Mouse (Mus musculus) lung, postnatal 4 days (tissue): ENCODE measurements at regions not wholly inside any gene's neighbourhood (a gene's known extent, or its start where the extent isn't known, plus 50 kb on each side); places are given as distances from the start of the nearest gene placed in this dataset.

Experiments
- DNase-seq, 2 experiments: peaks; one replicate each; pipeline ENCODE4 v3.0.0; 2021

DNA sequence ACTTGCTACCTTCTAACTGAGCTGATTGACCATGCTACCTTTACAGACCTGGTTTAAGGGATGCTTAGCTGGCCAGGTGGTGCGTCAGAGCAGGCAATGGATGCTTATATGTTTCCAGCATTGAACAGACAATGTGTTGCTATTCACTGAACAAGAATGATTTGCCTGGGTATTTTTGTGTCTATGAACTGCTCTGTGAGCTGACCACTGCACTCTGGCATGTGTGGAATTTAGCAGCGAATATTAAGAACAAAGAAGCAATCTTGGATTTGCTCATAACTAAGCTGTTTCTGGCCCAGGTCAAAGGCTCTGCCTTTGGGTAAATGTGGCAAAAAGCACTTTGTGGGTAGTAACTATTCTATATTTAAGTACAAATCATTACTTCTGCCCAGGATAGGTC lies 58.3 kb upstream of the Ccdc39 start:
- DNase-seq, result no peak

DNA sequence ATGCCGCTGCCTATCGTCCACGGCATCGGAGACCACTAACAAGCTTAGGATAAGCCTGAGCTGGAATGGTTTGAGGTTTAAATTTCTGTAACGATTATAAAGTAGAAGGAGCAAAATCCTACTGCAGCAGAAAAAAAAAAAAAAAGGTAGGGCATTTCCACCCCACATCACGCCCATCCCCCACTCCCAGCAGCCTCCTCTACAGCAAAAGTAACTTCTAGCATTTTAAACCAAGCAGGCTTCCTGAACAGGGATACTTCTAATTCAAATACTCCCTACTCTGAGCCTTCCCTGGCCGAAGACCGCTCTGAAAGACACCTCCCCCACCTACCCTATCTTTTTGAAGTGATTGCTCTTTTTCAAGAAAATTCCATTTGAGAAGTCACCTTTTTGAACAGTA lies 59.2 kb upstream of the Ccdc39 start:
- DNase-seq, result no peak

DNA sequence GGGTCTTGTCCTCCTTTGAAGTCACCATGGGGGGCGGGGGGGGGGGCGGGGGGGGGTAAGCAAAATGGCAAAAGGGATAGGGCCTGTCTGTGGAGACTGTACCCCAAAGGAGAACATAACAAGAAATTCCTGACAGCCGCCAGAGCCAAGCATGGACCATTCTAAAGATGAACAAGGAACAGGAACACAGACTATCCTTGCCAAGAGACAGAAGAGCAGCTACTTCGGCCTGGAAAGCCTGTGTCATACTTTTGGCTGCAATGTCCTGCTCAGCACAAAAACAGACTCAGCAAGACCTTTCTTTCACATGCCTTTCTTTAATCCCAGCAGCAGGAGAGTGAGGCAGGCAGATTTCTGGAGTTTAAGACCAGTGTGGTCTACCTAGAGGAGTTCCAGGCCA lies 59.7 kb upstream of the Ccdc39 start:
- DNase-seq, result no peak

DNA sequence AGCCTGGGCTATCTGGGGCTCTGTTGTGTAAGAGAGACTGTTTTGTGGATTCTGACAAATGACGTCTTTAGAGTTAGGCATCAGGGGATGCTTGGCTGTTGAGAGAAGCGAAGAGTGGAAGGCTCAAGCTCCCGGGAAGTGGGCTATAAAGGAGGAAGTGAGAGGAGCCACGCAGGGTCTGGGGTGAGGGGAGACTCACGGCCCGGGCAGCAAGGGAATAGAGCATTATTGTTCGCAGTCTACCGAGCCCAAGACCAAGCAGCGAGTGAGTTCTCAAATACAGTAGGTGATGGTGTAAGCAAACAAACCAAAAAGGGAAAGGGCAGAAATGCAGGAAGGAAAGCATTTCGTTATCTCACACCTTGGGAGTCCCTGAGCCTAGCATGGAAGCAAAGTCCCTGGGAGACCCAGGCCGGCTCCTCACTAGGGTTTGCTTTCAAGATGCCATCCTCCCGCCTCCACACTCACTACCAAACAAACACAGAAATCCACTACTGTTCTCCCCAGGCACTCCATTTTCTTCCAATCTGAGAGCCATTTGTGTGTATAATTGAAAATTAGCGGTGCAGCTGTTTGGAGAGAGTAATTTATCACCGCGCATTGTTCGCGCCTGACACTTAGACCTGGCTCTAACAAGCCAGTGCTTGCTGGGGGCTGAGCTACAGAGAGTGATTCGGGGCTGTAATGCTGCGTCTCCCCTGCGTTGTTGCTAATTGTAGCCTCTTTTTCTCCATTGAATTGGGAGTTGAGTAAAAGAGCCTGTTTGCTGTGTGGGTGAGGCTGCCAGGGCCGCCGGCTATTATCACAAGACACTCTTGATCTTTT lies 61.0 kb upstream of the Ccdc39 start:
- DNase-seq, result no peak

DNA sequence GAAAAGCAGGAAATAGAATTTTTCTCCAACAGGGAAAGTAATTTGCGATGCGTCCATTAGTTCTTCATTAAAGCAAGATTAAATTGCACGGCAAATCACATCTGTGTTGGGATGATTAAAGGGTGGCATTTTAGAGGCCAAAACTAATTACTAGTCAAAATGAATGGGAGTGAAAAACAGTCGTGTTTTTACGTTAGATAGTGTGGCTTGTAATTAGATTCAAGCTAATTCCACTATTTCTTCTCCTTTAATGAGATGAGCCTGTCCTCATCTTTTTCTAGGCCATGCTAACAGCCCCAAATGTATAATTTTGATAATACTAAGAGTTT lies 61.5 kb upstream of the Ccdc39 start:
- no peak for DNase-seq

DNA sequence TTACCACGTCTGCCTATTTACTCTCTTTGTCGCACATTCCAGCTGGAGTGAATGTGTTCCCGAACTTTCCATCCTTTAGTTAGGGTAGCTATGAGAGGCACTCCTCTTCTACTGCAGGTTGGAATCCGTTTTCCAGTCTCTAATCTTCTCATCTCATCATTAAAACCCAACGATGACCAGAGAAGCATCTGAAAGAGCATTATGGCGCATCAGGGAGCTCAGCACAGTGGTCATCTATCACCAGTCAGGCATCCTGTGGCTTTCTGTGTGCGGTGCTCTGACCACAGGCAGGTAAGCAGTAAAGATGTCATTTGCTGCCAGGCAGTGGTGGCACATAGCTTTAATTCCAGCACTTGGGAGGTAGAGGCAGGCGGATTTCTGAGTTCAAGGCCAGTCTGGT lies 63.0 kb upstream of the Ccdc39 start:
- DNase-seq, result no peak

DNA sequence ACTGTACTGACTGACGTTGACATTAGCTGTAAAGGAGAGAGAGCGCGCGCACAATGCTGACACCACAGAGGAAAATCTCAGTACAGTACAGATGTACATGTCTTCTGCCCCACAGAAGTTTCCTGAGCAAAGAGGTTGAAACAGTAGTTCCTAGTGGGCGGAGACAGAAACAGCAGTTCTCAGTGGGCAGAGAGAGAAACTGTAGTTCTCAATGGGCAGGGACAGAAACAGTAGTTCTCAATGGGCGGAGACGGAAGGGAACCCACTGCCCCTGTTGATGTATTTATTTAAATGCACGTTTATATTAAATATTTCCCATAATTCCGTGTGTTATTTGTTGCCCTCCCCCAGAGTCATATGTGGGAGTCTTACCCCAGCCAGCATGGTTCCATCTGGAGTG lies 67.4 kb upstream of the Ccdc39 start:
- DNase-seq, result no peak

DNA sequence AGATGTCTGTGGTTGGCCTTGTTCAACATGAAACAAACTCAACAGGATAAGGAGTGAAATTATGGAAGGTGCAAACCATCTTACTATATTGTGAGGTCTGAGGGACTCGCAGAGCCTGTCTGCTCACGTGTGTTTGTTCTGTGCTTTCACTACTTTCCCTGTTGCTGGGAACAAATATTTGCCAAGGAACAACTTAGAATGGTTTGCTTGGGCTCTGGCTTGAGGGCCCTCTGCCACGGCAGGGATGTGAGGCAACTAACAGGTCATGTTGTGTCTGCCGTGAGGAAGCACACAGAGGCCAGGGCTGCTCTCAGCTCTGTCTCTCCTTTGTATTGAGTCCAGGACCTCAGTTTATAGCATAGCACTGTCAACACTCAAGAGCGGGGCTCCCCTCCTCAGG lies 69.4 kb upstream of the Ccdc39 start:
- DNase-seq, result peak; percentile 19 to 55

DNA sequence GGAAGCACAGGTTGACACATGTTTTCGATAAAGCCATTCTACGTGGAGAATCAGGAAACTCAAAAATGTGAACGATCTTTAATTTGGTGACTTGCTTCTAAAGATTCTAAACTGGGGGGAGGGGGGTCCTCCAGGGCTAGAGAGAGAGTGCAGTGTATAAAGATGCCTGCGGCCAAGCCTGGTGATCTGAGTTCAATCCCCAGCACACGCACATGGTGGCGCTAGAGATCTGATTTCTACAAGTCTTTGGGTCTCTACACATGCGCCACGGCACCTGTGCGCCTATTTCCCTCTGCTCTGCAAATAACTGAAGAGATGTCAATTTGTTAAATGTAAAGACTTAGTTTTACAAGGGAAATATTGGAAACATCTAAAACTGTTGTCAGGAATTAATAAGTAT lies 70.3 kb upstream of the Ccdc39 start:
- no peak for DNase-seq

DNA sequence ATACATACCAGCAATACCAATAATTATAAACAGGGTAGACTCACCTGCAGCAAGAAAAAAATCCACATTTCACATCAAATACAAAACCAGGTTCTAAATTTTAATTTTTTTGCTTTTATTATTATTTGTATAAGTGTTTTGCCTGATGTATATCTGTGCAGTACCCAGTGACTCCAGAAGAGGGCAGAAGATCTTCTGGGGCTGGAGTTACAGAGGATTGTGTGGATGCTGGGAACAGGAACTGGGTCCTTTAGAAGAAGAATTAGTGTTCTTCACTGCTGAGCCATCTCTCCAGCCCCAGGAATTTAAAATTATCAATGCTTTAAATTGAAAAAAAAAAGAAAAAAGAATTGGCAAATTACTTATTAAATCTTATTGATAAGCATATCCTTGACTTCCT lies 71.7 kb upstream of the Ccdc39 start:
- no peak for DNase-seq

DNA sequence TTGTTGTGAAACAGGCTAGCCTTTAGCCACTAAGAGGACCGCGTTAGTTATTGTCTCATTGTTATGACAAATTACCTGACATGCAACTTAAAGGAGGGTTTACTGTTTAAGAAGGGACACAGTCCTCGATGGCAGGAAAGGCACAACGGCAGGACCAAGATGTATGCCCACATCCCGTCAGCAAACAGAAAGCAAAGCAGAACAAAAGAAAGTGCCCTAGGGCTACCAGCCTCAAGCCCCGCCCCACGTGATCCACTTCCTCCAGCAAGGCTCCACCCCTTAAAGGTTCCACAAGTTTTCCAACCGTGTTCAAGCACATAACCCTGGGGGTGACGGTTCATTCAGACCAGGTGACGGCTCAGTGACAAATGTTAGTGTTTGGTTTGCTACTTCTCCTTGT lies 72.2 kb upstream of the Ccdc39 start:
- no peak for DNase-seq

DNA sequence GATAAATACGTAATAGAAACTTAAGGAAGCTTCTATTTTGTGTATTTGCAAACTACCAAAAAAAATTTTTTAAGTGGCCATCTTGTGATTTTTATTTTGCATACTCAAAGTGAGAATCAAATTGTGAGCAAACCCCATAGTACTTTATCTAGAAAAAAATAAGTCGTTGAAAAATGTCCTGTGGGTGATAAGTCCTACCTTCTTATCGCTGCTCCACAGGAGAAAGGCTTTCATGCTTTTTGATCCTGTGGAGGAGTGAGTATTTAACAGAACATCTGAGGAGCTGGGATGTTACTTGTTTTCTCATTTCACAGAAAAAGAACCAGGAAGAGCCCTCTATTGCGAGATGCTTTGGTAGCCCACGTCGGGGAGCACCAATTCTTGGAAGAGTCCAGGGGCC lies 72.7 kb upstream of the Ccdc39 start:
- DNase-seq, result no peak

DNA sequence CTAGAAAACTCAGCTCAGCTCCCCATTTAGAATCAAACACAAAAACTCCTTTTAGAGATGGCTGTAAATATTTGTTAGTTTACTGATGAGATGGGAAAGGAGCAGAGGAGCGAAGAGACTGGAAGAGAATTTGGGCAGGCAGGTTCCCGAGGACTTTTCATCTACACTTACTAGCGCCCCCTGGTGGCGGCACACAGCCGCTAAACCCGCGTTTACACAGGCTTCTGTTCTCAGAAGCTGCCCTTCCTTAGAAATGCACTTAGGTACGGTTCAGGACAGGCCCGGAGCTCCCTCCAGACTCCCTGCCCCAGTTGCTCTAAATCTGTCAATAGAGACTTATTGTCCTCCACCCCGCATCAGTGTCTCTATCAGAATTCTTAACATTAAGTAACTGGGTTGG lies 74.7 kb upstream of the Ccdc39 start:
- peak; percentile 53 to 67 for DNase-seq

DNA sequence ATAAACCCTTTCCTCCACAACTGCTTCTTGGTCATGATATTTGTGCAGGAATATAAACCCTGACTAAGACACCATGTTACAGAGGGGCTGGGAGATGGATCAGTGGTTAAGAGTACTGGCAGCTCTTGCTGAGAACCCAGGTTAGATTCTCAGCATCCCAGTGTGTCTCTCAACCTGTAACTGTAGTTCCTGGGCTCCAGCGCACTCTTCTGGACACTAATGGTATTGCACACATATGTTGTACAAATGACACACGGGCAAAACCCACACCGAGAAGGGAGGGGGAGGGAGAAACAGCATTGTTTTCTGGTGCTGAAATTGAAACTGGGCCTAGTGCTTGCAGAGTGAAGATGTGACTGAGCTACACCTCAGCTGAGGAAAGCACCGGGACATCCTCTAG lies 81.0 kb upstream of the Ccdc39 start:
- no peak for DNase-seq

DNA sequence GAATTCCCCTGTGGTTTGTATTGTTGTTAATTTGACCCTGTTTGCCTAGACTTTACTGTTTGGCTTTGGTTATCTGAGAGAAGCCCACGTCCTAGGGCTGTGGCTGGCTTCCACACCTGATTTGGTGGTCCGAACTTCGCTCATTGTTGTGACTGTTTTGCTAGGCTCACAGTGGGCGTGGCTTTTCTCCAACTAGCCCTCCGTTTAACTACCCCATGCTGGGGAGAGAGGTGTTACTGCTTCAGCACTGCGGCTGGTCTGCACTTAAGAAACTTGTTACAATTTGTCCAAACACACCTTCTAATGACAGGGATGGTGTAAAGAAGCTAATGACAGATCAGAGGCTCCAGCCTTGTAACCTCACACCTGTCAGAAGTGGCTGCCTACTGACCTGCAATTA lies 64.7 kb upstream of the Fxr1 start:
- no peak for DNase-seq

DNA sequence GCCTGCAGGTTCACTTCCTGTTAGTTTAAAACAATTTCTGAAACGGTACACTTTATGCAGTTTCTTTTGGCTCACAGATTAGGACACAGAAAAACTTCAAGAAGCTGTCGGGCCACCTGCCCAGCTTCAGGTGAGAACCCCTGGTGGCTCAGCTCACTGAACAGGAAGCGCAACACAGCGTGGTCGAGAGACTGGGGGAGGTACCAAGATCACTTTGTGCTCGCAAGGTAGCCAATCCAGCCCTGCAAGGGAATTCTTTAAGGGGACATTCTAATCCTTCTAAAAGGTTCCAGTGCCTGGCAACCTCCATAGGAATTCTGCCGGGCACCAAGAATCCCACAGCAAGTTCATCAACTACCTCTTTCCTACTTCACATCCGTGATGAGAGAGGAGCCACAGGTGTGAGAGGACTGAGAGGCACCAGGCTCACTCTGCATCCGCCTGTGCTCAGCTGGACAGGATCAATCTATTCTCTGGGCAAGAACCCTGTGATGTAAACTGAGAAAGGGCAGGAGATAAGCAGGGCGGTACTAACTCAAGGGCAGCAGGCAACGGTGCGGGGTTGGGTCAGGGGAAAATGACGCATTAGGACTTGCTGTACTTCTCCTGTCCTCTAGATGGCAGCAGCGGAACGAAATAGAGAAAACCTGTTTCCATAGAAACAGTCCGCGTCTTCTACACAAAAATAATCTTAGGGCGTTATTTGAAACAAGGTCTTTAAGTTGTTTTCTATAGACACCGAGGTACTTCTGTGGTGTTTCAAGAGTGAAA lies 63.7 kb upstream of the Fxr1 start:
- peak; percentile 28 to 75 for DNase-seq

DNA sequence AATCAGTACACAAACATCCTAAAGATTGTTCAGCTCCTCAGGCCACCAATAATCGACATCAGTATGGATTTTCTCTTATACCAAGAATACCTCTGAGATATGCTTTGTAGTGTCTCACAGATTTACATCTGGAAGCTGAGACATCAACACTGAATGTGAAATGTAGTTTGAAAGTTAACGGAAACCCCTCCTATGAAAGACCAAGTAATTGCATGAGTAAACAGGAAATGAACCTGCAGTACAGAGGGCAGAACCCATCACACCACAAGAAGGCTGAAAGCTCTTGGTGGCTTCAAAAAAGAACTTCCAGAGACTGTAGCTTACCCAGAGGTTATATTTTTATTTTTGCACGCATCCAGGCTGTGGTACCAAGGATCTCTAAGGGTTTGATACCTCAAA lies 63.1 kb upstream of the Fxr1 start:
- DNase-seq, result no peak

DNA sequence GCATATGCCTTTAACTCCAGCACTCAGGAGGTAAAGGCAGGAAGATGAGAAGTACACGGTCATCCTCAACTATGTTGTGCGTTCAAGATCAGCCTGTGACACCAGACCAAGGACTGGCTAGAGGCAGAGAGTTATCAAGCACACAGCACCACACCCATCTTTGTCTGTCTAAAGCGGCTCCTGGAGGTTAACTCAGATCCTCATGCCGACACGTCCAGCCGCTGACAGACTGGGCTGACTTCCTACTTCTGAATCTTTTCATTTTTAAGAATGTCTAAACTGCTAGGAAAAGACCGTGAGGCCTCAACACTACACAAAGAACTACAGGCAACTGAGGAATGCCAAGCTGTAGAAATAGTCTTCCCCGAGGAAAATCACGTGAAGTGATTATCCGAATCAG lies 62.1 kb upstream of the Fxr1 start:
- DNase-seq, result no peak

DNA sequence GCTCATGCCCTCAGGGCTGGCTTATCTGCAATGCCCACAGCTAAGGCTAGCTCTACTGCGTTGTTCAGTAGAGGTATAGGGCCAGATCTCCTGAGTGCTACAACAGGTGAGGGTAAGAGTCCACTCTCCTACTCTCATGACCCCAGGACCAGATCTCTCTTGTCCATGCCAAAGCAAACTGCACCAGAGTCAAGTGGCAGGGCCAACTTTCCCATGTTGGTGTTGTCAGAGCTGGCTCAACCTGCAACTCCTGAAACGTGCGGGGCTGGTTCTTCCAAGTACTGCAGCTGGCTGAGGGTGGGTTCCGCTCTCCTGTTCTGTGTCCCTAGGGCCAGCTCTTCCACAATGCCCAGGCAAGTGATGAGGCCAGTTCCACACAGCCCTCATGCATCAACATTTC lies 61.5 kb upstream of the Fxr1 start:
- no peak for DNase-seq

DNA sequence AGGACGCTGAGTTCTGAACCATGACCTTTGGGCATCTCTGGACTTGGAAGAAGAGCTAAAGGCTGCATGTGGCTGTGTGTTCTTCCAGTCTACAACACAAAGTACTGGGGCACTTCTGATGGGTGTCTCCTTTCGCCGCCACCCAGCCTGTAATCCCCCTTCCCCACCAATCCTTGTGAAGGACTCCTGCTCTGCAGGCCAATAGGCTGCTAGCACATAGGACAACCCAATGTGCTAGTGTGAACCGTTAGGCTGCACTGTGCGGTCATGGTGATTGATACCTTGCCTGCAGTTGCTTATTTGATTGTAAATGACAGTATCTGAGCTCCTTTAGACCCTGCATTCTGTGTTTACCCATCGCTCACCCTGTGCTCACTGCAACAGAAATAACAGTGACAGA lies 59.5 kb upstream of the Fxr1 start:
- no peak for DNase-seq

DNA sequence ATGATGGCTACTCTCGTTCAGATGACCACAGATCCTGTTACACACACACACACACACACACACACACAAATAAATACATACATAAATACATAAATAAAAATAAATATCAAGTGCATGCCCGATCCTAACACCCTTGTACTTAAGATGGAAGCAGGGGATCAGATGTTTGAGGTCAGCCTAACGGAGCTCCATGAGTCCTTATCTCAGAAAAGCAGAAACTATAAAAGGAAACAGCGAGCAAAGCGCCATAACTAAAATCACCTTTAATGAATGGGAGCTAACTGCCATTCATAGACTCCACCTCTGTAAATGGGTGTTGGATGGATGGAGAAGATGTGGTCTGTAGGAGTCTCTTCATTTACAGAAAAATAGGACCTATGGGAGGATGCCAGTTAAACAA lies 56.8 kb upstream of the Fxr1 start:
- no peak for DNase-seq

DNA sequence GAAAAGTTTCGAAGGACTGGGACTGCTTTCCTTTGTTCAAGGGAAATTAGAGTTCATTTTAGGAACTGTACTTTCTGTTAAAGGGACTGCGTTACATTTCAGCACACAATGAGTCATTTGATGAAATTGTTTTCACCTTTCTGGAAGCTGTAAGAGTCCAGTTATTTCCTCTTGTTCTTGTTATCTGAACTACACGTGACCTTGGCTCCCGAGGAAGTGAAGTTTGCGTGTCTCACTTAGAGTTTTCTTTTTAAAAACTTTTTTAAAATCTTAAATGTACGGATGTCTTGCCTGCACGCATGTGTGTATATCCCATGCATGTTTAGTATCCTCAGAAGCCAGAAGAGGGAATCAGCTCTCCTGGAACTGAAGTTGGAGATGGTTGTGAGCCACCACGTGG lies 52.6 kb upstream of the Fxr1 start:
- DNase-seq, result no peak
